Mouse (Mus musculus): ENCODE results near the gene Mia2. TPM values are rescaled to one million over a fixed set of nuclear protein-coding genes. Genes with fewer than 3 reads are reported as not detected.

Mia2 gene
- polyA plus RNA-seq, 1 experiment from 2014 or later, result 171 TPM

DNA sequence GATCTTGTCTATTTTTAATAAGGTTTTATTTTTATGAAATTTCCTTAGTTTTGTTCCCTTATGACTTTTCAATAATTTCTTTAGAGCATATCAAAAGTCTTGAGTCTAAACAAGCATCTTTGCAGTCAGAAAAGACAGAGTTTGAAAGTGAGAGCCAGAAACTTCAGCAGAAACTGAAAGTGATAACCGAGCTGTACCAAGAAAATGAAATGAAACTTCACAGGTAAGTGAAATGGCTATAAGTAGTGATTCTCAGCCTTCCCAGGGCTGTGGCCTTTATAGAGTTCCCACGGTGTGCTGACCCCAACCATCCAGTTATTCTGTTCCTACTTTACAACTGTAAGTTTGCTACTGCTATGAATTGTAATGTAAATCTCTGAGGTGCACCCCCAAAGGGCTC lies 67.2 kb downstream of the Mia2 start:
- Histone ChIP-seq H3K27ac (no peak overlapping the region), H3K79me2 (ENCODE audit: inconsistent target) (no peaks in the 10 kb centered on the region), H3K36me3 (ENCODE audit: inconsistent target) (peaks cover 60% of the 10 kb centered on the region), H3K4me3 (ENCODE audit: inconsistent target) (no peak overlapping the region)
- WGBS (ENCODE audit: missing documents), result 76% methylated on average over 2 of the region's 2 CpGs

DNA sequence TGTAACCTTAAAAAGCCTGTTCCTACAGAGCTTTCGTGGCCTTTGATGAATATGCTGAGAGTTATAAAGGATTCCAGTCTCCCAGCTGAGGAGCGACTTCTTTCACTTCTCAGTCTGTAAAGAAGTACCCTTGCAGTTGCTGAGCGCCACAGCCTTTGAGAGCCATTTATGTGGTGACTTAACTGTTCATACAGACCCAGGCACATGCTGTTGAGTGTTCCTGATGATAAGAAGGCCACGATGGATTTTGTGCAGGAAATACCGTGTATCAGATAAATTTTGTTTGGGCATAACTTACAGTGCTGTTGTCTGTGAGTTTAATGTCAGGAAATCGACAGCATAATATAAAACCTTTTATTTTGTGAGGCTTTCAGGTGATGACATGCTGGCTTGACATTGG lies 68.9 kb downstream of the Mia2 start:
- Histone ChIP-seq H3K36me3 (ENCODE audit: inconsistent target) (peaks cover 56% of the 10 kb centered on the region), H3K27ac (no peak overlapping the region), H3K4me3 (ENCODE audit: inconsistent target) (no peak overlapping the region), H3K79me2 (ENCODE audit: inconsistent target) (no peaks in the 10 kb centered on the region)
- 88% methylated on average over 6 of the region's 6 CpGs for WGBS (ENCODE audit: missing documents)

DNA sequence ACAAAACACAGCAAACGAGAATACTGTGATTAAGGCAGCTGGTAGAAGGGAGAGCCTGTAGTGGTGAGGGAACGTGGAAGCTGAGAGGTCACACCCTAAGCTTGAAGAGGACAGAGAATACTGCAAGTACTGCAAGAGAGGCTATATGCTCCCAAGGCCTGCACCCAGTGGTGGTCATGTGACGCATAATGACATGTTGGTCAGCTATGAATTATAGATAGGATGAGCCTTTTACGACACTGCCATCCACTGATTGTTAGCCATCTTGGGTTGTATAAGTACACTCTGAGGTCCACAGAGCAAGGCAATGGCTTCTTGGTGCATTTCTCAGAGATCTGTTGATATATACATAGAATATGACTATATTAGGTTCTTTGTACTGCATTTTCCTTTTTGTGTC lies 71.0 kb downstream of the Mia2 start:
- peaks cover 65% of the 10 kb centered on the region for H3K36me3 ChIP-seq (ENCODE audit: inconsistent target)
- WGBS (ENCODE audit: missing documents), result 95% methylated on average over 4 of the region's 4 CpGs

DNA sequence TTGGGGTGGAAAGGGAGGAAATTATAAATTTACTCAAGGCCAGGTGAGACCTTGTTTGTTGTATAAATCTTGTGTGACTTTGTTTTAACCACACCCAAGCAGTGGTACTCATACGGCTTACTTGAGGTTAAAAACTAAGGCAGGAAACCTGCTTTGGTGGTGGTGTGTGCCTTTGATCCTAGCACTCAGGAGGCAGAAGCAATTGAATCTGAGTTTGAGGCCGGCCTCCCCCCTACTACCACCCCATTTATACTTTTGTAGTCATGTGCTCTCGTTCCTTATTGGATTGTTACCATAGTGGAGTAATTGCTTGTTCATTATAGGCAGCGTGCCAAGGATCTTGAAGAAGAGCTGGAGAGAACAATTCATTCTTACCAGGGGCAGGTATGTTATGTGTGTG lies 74.3 kb downstream of the Mia2 start:
- H3K36me3 ChIP-seq (ENCODE audit: inconsistent target), result peaks cover 69% of the 10 kb centered on the region
- no peak overlapping the region for H3K4me3 ChIP-seq (ENCODE audit: inconsistent target)
- H3K27ac ChIP-seq, result no peak overlapping the region
- H3K79me2 ChIP-seq (ENCODE audit: inconsistent target), result no peaks in the 10 kb centered on the region
- WGBS (ENCODE audit: missing documents), result 95% methylated on average over 4 of the region's 4 CpGs

More for the DNA sequence above, 71.0 kb downstream of the Mia2 start:
- Histone ChIP-seq H3K27ac (no peak overlapping the region), H3K79me2 (ENCODE audit: inconsistent target) (no peaks in the 10 kb centered on the region), H3K4me3 (ENCODE audit: inconsistent target) (no peak overlapping the region)

DNA sequence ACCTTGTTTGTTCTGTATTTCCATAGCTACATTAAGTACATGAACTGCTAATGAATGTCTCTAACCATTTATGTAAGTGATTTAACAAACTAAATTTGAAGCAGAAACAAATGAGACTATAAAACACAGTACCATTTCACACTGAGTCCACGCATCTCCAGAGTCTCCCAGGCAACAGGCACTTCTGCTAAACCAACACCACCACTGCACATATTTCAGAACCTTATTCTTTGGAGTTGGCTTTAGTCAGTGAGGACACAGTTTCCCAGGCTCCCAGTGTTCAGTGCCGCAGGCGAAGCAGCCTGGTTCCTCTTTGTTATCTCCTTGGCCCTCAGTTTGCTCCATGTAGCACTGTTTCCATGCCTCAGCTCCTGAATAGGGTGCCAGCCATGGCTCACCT lies 82.2 kb downstream of the Mia2 start:
- no peak overlapping the region for H3K4me3 ChIP-seq (ENCODE audit: inconsistent target)
- no peaks in the 10 kb centered on the region for H3K79me2 ChIP-seq (ENCODE audit: inconsistent target)
- no peak overlapping the region for H3K27ac ChIP-seq
- WGBS (ENCODE audit: missing documents), result 92% methylated on average over 3 of the region's 3 CpGs
- peaks cover 94% of the 10 kb centered on the region for H3K36me3 ChIP-seq (ENCODE audit: inconsistent target)

DNA sequence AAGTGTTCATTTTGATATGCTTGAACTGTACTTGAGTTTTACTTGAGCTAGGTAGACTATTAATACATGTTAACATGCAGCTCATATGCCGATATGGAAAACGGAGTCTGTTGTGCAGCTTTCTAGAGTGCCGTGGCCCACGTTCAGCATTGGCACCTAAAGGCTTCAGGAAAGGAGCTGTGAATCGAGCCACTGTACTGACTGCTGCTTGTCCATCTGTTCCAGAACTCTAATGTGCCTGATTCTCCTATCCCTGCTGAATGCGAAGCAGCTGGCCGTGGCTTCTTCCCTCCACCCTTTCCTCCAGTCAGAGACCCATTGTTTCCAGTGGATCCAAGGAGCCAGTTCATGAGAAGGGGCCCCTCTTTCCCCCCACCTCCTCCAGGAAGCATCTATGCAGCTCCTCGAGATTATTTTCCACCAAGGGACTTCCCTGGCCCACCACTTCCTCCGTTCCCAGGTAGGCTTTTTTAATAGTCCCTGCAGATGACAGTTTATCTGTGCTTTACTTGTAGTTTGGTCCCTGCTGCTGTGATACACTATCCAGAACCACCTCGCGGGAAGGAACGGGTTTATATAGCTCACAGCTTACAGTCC lies 92.6 kb downstream of the Mia2 start:
- 88% methylated on average over 12 of the region's 12 CpGs for WGBS (ENCODE audit: missing documents)
- Histone ChIP-seq H3K36me3 (ENCODE audit: inconsistent target) (peaks cover 74% of the 10 kb centered on the region), H3K79me2 (ENCODE audit: inconsistent target) (no peaks in the 10 kb centered on the region)

DNA sequence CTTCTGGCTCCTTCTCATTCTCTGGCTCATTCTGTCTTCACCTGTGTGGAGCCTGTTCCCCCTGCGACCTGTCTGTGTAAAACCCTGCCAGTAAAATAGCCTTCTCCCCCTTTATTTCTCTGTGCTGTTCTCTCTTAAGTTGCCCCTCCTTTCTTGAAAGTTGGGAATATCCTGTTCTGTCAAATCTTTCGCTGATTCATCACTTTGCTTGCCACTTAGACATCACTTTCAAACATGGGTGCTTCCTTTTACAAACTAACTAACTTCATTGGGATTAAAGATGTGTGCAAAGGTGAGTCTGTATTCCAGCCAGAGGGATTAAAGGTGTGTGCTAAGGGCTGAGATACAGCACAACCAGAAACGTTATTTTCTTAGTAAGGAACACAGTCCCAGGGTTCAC lies 98.0 kb downstream of the Mia2 start:
- 0 out of 2 replicates have a peak, but pooled peaks cover 24% of the 10 kb centered on the region for H3K36me3 ChIP-seq (ENCODE audit: inconsistent target)
- WGBS (ENCODE audit: missing documents), result 91% methylated on average over 3 of the region's 3 CpGs
- H3K79me2 ChIP-seq (ENCODE audit: inconsistent target), result no peaks in the 10 kb centered on the region
- no peak overlapping the region for H3K4me3 ChIP-seq (ENCODE audit: inconsistent target)
- no peak overlapping the region for H3K27ac ChIP-seq

More for the DNA sequence above, 92.6 kb downstream of the Mia2 start:
- Histone ChIP-seq H3K4me3 (ENCODE audit: inconsistent target) (no peak overlapping the region), H3K27ac (no peak overlapping the region)

DNA sequence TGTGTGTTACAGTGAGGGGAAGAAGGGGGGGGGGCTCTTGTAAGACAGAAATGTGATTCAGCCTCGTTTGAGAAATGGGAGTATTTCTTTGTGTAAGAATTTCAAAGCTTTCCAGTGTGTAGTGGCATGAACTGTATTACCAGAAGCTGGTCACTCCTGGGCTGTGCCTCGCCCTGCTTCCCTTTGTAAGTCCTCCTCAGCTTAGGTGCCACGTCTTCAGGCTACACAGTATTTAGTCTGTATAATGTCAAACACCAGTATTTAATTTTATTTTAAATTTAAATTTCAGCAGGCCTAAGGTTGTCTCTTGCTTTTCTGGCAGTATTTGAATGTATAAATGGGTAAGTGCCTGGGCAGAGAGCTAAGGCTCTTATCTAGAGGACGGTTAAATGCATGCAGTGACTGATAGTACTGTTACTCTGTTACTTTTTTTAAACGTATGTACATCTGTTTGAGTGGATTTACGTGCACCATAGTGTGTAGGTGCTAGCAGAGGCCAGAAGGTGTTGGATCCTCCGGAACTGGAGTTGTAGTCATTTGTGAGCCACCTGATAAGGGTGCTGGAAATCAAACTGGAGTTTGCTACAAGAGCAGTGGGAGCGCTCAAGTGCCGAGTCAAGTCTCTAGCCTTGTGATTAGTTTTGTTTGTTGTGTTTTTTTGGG lies 98.9 kb downstream of the Mia2 start:
- H3K27ac ChIP-seq, result no peak overlapping the region
- WGBS (ENCODE audit: missing documents), result 93% methylated on average over 9 of the region's 9 CpGs
- no peaks in the 10 kb centered on the region for H3K79me2 ChIP-seq (ENCODE audit: inconsistent target)
- H3K4me3 ChIP-seq (ENCODE audit: inconsistent target), result no peak overlapping the region
- peaks cover 15% of the 10 kb centered on the region; the same call in 1 of the 2 replicates for H3K36me3 ChIP-seq (ENCODE audit: inconsistent target)

DNA sequence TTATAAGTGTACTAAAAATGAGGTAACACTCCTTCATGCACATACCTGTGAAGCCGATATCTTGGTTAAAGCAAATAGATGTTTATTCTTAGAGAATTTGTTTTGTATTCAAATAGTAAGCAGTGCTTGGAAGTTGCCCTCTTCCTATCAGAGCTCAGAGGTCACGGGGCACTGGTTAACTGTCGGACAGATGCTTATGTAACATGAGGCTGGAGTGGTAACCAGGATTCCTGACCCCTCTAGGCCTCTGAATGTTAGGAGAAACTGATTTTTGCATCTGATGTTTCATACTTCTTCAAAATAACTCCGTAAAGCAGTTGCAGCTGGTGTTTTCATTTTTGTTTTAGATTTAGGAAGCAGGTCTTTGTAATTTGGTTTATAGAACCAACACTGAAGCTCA lies 99.5 kb downstream of the Mia2 start:
- H3K4me3 ChIP-seq (ENCODE audit: inconsistent target), result no peak overlapping the region
- H3K36me3 ChIP-seq (ENCODE audit: inconsistent target), result peaks cover 14% of the 10 kb centered on the region; the same call in 1 of the 2 replicates
- 87% methylated on average over 4 of the region's 4 CpGs for WGBS (ENCODE audit: missing documents)
- H3K27ac ChIP-seq, result no peak overlapping the region
- H3K79me2 ChIP-seq (ENCODE audit: inconsistent target), result no peaks in the 10 kb centered on the region

DNA sequence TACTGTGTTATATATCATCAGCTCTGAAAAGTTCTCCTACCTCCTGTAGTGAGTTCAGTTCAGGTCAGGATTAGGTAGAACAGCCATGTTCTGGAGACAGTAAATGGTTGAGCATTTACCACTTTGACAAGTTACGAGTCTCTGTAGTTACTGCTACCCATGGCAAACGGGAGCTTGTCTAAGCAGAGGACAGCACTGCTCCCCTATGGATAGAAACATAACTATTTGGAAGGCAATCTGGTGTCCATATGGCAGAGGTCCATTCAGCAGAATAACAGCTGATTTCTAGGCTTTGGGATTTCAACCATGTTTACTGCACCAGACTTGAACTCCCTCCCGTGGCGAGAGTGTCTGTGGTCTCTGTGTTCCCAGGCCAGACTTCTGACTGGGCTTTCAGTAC lies 100.3 kb downstream of the Mia2 start:
- 97% methylated on average over 4 of the region's 4 CpGs for WGBS (ENCODE audit: missing documents)
- peaks cover 14% of the 10 kb centered on the region; the same call in 1 of the 2 replicates for H3K36me3 ChIP-seq (ENCODE audit: inconsistent target)
- H3K27ac ChIP-seq, result no peak overlapping the region
- H3K4me3 ChIP-seq (ENCODE audit: inconsistent target), result no peak overlapping the region
- no peaks in the 10 kb centered on the region for H3K79me2 ChIP-seq (ENCODE audit: inconsistent target)

DNA sequence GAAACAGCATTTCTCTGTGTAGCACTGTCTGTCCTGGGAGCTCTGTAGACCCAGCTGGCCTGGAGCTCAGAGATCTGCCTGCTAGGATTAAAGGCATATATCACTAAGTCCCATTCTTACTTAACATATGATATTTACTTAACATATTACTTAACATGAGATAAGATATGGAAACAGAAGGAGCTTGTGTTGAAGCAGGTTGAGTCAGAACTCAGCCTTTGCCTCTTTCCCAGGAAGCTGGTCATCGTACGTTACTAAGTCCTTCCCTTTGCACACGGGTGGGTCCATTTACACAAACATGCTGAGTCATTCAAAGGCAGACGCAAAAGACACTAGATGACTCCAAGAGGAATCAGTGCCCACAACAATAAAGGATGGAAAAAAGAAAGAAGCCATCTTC lies 103.2 kb downstream of the Mia2 start:
- H3K27ac ChIP-seq, result no peak overlapping the region

DNA sequence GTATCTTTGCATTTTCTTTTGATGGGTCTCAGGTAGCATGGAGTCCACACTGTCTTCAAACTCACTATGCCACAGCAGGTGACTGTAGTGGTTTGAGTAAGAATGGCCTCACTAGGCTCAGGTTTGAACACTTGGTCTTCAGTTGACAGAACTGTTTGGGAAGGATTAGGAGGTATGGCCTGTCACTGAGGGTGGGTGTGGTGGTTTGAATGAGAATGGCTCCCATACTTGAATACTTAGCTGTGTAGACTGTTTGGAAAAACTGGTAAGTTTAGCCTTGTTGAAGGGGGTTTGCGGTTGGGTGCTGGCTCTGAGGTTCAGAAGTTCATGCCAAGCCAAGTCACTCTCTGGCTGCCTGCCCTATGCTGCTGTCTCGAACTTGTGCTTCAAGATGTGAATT lies 103.8 kb downstream of the Mia2 start:
- no peak overlapping the region for H3K4me3 ChIP-seq (ENCODE audit: inconsistent target)
- H3K36me3 ChIP-seq (ENCODE audit: inconsistent target), result peaks cover 44% of the 10 kb centered on the region; the same call in 1 of the 2 replicates
- peaks cover 22% of the 10 kb centered on the region for H3K79me2 ChIP-seq (ENCODE audit: inconsistent target)
- no peak overlapping the region for H3K27ac ChIP-seq
- WGBS (ENCODE audit: missing documents), result 94% methylated on average over 2 of the region's 2 CpGs

More for the DNA sequence above, 103.2 kb downstream of the Mia2 start:
- Histone ChIP-seq H3K79me2 (ENCODE audit: inconsistent target) (peaks cover 16% of the 10 kb centered on the region; the same call in 1 of the 2 replicates), H3K4me3 (ENCODE audit: inconsistent target) (no peak overlapping the region), H3K36me3 (ENCODE audit: inconsistent target) (peaks cover 38% of the 10 kb centered on the region; the same call in 1 of the 2 replicates)
- 61% methylated on average over 4 of the region's 4 CpGs for WGBS (ENCODE audit: missing documents)

DNA sequence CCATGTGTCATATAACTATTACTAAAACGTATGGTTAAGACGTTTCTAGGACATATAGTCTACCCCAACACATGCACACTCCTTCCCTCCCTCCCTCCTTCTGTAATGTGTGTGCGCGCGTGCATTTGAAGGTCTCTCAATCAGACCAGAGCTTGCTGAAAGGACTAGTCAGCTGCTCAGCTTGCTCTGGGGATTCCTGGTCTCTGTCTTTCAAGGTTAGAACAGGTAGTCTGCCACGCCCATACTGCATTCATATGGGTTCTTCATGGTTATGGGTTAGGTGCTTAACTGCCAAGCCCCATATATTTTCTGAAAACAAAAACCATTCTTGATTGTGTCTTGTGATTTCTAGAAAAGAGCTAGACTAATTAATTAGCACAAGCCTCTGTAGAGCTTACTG lies 110.0 kb downstream of the Mia2 start:
- H3K4me3 ChIP-seq (ENCODE audit: inconsistent target), result no peak overlapping the region
- peaks cover 41% of the 10 kb centered on the region; the same call in 1 of the 2 replicates for H3K36me3 ChIP-seq (ENCODE audit: inconsistent target)
- WGBS (ENCODE audit: missing documents), result 91% methylated on average over 6 of the region's 6 CpGs
- H3K27ac ChIP-seq, result peak overlapping the region; percentile 58; the same call in 1 of the 2 replicates
- H3K79me2 ChIP-seq (ENCODE audit: inconsistent target), result peaks cover 83% of the 10 kb centered on the region

DNA sequence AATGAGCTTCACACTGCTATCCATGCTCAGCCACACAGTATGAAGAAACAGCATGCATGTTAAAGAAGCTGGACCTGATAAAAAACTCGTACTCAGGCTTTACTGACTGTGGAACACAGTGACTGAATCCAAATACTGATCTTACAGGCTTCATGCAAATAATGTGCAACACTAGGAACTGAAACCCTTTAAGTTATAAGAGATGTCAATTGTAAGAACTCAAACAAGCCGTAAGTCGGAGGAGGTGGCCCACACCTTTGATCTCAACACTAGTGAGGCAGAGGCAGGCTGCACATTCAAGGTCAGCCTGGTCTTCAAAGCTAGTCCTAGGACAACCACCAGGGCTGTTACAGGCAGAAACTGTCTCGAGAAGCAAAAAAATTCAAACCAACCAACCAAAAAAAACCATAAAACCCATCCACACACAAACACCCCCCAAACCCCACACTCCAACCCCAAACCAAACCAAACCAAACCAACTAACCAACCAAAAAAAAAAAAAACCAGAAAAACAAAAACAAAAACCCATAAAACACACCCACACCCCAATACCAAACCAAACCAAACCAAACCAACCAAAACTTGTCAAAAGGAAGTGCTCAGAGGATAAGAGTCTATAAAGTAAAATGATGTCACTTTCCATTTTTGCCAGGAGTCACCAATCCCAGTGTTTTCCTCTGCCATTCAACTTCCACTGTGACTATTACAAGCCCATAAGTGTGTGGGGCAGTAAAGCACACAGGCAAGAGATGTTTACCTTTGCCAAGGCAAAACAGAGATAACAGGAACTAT lies 110.8 kb downstream of the Mia2 start:
- H3K4me3 ChIP-seq (ENCODE audit: inconsistent target), result no peak overlapping the region
- peaks cover 36% of the 10 kb centered on the region; the same call in 1 of the 2 replicates for H3K36me3 ChIP-seq (ENCODE audit: inconsistent target)
- WGBS (ENCODE audit: missing documents), result 60% methylated on average over 4 of the region's 4 CpGs
- peaks cover 91% of the 10 kb centered on the region for H3K79me2 ChIP-seq (ENCODE audit: inconsistent target)
- H3K27ac ChIP-seq, result peak overlapping the region; percentile 58

DNA sequence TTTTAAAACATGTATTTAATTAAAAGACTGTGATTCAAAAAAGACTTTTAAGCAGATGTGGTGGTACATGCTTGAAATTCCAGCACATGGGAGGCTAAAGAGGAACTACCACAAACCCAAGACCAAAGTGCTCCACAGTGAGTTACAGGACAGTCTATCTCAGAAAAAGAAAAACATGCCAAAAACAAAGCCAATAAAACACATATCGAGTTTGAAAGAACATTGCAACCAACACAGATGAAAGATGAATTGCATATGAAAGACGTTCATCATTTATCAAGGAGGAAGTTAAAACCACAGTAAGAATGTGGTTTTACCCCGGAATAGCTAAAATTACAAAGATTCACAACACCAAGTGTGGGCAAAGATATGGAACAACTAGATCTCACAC lies 111.4 kb downstream of the Mia2 start:
- no peak overlapping the region for H3K4me3 ChIP-seq (ENCODE audit: inconsistent target)
- peak overlapping the region; percentile 58 for H3K27ac ChIP-seq
- WGBS (ENCODE audit: missing documents), result 0% methylated on average over 3 of the region's 3 CpGs
- peaks cover 36% of the 10 kb centered on the region; the same call in 1 of the 2 replicates for H3K36me3 ChIP-seq (ENCODE audit: inconsistent target)
- H3K79me2 ChIP-seq (ENCODE audit: inconsistent target), result peaks cover 97% of the 10 kb centered on the region
